Mouse (Mus musculus) left cerebral cortex, postnatal 10 days (tissue): ENCODE results near the gene Galnt15. TPM values are rescaled to one million over a fixed set of nuclear protein-coding genes. Genes with fewer than 3 reads are reported as not detected.

ENCODE experiments used
- total RNA-seq, 2 experiments: library from RNA; stranded (reverse); gene quantifications; 2 replicates each; pipeline ENCODE4 v1.2.3; 2021

The Galnt15 gene
- total RNA-seq, 2 experiments from 2014 or later: 0.75 to 1.6 TPM

Other genes starting within 250 kb of the Galnt15 start
- gene Ankrd28, start 198.3 kb upstream of the Galnt15 start, total RNA-seq: 10 to 100 TPM; 50.7 to 54.6 TPM
- gene Oxnad1, start 56.4 kb downstream of the Galnt15 start, total RNA-seq: 10 to 100 TPM; 13.0 to 17.9 TPM
- 10 to 100 TPM; 36.4 to 40.6 TPM for gene Dph3, start 56.7 kb downstream of the Galnt15 start, total RNA-seq
- gene Msmb, start 113.0 kb downstream of the Galnt15 start, total RNA-seq: not detected
- 100 to 1,000 TPM; 121 to 130 TPM for gene Ncoa4, start 130.9 kb downstream of the Galnt15 start, total RNA-seq
- 10 to 100 TPM; 62.1 to 75.7 TPM for gene Timm23, start 172.9 kb downstream of the Galnt15 start, total RNA-seq
- gene Parg, start 173.0 kb downstream of the Galnt15 start, total RNA-seq: 10 to 100 TPM; 36.8 to 38.4 TPM